Mouse (Mus musculus): ENCODE measurements around the gene Zcchc7.

Gene Zcchc7

DNA sequence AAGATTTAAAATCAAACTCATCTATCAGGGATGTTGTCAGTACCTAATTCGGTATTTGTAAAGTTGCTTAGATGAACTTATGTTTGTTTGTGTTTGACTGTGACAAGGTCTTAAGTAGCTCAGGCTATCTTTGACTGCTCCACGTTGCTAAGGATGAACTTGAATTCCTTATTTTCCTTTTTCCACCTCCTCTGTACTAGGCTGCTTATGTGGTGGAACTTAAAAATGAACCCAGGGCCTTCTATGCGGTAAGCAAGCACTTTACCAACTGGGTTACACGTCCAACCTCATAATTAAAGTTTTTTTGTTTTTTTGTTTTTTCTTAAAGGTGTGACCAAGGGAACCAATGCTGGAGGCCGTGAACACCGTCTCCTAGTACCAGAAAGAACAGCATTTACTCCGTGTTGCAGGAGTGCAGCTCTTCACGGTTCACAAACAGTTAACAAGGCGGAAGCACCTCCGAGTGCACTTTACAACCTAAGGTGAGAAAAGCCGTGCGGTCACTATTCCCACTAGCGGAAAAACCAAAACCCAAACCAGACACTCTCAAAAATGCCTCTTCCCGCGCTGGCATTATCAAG, at the start of gene Zcchc7:
TSS of gene Zcchc7 (plus strand) at position 325 of the 581 bp plus-strand sequence.
- no peak for DNase-seq (ENCODE audit: low spot score)

DNA sequence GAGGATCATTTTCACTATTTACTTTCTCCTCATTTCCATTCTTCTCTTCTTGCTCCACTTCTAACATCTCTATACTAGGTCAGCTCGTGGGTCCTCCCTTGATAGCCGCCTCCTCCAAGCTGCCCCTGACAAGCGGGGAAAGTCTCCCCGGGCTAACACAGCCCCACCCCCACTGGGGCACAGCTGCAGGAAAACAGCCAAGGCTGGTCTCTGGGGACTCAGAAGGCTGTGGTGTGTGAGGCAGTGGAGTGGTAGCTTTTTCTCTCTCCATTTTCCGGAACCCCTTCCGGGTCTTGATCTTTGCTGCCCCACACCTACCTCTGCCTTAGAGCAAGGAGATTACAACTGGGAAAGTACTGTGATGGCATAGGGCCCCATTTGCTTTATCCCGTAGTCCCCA, 49.7 kb upstream of the Zcchc7 start:
- DNase-seq (ENCODE audit: low spot score): no peak

DNA sequence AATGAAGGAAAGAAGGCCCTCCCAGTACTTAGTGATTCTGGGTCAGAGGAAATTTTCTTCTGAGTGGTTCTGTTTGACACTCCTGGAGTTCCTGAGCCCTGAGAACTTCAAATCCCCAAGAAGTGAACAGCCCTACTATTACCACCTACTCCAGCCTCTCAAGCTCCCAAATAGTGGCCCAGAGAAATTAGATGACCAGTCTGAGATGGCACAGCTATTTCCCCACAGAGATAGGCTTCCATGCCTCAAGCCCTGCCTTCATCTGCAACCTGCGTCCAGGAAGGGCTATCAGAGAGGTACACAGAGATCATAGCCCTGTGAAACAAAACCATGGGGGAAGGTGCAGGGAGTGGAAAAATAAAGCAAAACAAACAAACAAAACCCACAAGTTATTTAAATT, 48.8 kb upstream of the Zcchc7 start:
- no peak for DNase-seq (ENCODE audit: low spot score)

DNA sequence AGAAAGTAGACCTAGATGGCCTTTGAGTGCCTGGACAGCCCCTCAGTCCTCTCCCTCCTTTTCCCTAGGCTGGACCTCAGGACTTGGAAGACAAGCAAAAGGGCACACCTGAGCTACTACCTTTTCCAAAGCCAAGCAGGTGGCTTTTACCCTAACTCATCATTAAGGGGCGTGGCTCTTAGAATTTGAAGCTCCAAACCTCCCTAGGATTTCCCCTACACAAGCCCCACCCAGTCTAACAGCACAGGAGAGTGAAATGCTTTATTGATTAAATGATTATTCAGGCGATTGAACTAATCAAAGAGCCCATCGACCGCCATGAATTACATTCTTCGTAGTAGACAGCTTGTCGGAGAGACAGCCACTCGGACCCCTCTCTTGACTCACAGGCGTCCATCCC, 47.4 kb upstream of the Zcchc7 start:
- DNase-seq (ENCODE audit: low spot score): no peak

DNA sequence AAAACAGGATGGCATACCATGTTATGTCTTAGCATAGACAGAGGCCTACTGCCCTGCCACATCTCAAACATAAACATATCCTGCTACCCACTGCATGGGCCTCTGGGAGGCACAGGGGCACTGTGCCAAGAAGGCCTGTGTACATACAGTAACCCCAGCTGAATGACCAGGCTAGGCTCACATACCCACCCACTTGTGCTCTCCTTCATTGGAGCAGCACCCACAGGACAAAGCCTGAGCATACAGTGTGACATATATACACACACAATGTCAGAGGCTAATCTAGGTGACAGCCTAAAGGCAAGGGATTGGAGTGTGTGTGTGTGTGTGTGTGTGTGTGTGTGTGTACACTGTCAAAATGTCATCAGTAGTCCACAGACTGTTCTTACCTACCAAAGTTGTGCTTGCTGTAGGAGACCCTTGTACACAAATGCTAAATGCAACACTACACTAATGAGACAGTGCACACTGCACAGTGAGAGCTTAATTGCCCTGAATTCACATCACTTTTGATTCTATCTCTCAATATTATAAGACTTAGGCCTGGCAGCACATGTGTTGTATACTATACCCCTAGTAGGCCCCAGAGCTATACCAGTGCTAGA, 46.5 kb upstream of the Zcchc7 start:
- no peak for DNase-seq (ENCODE audit: low spot score)

DNA sequence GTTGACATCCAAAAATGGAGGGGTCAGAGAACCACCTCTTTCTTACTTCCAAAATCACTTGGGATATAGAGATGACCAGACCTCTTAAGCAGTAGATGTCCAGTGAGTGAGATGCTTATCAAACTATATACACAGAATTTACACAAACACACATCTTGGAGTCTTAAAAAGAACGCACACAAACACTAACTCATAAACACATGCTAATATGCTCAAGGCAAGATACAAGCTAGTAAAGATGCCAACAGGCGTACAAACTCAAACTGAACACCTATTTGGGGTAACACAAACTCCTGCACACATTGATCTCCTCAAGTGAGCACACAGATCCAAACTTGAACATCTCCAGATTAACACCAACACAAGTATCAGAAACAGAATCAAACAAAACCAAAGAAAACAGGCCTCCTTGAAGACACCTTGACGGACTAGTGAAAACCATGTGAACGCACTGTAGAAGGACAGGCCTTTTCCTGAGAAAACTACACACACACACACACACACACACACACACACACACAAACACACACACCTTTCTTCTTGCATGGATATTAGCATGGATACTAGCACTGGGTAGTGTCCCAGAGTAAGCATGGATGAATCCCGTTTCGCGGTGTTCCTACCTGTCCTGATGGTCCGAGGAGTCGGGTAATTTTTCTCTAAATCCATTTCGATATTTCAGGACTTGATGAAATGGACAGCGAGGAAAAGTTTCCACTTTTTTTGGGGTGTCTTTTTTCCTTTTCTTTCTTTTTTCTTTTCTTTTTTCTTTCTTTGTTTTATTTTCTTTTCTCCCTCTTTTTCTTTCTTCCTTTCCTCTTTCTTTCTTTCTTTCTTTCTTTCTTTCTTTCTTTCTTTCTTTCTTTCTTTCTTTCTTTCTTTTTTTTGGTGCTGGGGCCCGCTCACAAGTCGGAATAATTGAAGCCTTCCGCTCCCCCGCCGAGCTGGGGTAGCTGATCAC, 45.7 kb upstream of the Zcchc7 start, which contains the start of gene Pax5:
TSS of gene Pax5 (minus strand) at position 748 of the 961 bp plus-strand sequence.
- DNase-seq (ENCODE audit: low spot score): no peak

DNA sequence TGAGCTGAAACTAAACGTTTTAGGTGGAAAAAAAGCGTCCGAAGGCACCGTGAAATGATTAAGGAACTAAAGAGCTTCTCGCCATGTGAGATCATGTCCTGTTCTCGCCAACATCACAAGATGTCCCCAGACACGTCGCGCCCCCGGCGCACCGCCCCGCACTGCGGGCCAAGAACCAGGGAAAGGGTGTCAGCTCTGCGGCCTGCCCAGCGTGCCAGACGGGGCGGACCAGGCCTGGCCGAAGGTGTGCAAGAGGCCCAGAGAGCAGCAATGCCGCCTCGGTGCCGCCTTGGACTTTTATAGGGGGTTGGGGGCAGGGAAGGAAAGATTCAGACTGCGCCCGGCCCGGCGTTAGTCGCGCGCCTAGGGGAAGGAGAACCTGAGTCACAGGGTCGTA, 45.0 kb upstream of the Zcchc7 start:
- no peak for DNase-seq (ENCODE audit: low spot score)

DNA sequence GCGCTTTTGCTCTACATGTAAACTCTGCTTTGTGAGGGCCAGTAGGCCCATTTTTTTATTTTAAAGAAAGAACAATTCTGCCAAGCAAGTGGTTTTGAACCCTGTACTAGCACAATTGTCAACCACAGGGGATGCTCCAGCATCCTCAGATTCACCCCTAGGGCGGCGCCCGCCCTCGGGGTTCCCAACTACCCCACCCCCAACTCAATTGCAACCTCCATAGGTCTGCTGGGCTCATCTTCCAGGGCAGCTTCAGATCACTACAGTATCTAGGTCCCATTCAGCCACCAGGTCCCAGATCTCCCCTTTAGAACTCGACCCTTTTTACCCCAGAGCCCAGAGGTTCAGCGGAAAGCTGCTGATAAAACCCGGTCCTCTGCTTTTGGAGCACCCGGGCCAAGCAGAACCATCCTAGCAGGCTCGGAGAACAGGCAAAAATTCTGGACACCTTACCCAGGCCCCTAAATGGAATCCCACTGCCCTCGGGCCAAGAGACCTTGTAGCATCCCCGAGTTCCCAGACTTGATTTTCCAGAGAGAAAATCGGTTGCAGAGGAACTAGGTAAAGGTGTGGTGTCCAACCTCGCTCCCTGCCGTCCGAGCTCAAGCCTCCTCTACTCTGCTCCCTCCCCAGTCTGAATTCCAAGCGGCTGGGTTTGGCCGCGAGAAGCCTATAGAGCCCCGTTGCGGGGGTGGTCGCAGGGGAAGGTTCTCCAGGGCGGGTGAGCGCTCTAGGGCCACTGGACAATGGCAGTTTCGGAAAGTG, 44.4 kb upstream of the Zcchc7 start:
- no peak for DNase-seq (ENCODE audit: low spot score)

DNA sequence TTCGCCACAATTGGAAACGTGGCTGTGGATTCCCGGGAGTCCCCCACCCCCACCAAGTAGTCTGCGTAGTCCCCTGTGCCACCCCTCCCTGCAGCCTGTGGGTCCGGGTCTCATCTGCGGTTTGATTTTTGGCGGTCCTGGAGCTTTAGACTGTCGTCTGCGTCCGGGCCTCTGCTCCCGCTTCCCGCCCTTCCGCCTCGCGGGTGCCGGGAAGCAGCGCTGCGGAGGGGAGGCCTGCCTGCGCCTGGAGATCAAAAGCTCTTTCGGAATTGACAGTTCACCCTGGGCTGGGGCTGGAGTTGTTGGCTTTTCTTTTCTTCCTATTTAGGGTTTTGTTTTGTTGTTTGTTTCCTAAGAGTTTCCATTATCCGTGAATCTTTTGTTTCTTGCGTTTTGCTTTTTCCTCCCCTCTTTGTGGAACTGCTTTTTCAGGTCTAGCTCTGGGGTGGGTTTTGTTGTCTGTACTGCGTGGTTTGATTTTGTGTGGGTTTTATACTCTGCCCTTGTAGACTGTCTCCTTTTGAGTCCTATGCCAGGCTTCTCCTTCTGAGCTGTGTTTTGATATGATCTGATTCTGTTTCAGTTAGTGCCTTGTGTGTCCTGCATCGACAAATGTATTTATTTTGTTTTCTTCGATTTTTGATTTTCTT, 43.5 kb upstream of the Zcchc7 start:
- no peak for DNase-seq (ENCODE audit: low spot score)

DNA sequence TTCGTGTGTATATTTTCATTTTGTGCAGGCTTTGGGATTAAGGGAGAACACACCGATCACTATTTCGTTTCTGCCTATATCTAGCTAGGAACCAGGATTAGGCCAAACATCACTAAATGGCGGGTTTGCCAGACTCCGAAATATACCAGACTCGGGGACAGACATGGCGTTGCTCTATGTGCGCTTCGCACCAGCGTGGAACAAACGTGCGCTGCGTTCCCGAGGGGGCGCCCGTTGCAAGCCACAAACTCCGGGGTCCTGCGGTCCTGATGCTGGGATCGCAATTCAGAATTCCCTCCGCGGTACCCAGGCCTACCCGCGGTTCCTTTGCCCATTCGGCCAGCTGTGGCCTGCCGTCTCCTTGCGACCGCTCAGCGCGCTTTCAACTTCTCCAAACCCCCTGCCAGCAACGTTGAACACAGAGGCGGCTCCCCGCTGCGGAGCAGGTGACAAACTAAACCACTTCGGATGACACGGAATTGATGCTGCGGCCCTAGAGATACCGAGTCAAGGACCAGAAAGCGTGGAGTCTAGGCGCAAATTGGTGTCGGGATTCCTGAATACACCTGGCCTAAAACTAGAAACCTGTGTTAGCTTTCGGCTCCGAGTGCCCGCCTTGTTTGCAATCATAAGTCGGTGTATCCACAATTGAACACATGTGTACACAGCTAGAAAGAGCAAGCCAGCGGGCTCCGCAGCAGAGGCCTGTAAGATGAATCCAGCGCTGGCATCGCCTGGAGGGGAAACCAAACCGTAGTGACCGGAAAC, 42.7 kb upstream of the Zcchc7 start:
- no peak for DNase-seq (ENCODE audit: low spot score)

DNA sequence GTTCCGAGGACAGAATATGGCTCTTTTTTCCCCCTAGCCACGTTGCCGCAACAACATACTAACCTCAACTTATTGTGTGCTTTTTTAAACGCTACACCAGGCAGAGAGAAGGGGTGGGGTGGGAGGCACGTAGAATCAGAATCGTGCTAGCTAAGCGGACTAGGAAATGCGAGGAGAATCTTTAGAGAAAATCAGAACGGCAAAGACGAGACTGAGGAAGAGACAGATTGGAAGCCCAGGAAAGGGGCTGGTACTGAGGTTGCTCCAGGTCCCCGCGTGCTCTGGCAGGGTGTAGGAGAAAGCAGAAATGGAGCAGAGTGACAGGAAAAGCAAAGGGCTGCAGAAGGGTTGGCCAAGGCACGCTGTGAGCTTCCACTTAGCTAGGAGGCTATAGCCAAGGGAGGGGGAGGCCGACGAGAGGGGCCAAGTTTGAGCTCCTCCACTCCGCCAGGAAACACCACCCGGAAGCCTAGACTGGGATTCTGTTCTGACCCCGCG, 42.1 kb upstream of the Zcchc7 start:
- no peak for DNase-seq (ENCODE audit: low spot score)

DNA sequence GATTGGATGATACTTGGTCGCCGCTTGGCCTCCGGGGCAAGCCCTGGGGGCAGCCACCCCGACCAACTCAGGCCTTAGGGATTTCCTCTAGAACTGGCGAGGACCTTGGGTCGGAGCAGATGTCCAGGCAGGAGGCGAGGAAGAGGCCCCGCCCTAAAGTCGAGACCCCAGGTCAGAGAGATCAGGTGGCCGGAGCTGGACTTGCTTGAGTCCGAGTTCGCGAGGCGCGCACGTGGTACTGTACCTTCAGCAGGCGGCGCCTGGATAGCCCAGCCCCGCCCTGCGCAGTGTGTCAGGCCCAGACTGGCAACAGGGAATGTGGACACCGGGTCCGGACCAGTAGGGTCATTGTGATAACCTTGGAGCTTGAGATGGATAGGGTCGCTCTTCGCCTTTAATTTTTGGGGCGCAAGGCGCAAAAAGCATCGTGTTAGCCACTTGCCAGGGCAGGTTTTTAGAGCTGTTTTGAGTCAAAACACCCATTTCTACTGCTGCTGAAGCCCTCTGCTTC, 41.5 kb upstream of the Zcchc7 start:
- DNase-seq (ENCODE audit: low spot score): no peak

DNA sequence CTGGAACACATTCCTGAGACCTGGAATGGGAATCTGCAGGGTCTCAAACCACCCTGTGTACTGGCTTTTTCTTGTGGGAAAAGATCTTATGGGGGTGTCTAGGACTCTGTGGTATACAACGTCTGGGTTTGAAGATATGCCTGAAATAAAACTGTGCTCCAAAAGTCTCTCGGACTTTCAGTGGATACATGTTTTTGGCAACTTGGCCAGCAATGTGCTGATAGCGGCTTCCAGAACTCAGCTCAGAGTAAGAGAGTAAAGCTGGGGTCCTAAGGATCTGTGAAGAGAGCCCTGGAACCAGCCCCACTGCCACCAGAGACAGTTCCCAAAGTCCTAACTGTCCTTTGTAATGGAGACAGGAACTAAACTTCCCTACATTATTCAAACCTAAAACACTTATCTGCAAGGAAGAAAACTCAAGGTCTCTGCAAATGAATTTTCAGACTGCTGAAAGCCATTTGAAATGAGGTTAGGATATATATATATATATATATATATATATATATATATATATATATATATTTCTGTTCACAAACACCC, 40.0 kb upstream of the Zcchc7 start:
- DNase-seq (ENCODE audit: low spot score): no peak

DNA sequence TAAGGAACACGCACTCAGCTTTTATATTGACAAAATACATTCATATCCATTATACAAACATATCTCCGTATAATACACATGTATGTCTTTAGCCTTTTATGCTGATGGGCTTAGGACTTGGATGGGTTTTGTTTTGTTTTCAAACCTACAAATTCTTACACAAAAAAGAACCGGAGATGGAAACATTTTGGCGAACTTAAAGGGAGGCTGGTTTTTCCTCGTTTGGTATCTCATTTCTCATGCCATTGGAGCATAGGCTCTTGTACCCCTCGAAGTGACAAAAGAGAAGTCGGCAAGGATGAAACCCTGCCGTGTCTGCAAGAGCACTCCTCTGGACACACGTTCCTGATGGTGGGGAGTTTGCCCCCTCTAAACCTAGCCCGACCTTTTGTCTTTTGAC, 39.3 kb upstream of the Zcchc7 start:
- no peak for DNase-seq (ENCODE audit: low spot score)

DNA sequence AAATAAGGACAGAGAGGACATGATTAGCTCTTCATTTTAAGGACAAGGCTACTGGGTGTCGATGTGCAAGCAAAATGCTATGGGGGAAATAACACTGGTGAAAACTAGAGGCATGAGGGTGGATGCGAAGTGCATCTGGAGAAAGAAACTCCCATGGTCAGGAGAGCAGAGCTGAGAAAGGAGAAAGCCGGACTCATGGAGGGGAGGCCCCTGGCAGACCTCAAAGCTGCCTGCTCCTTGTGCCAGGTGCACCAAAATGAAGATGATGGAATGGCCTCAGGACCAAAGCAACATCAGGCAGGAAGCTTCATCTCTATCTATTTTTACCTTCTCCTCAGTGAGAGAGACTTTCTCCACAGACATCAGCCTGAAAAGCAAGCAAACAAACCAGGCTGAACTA, 38.0 kb upstream of the Zcchc7 start:
- no peak for DNase-seq (ENCODE audit: low spot score)

DNA sequence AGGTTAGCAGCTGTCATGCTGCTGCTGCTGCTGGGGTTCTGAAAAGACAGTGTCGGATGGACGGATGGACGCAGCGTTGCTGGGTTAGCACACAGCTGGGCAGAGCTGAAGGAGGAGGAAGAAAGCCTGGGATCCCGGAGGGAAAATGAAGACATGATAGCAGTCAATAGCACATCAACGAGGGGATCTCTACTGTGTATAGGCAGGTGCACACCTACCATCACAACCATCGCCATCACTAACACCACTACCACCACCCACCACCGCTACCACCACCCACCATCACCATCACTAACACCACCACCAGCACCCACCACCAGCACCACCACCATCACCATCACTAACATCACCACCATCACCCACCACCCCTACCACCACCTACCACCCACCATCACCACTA, 35.6 kb upstream of the Zcchc7 start:
- DNase-seq (ENCODE audit: low spot score): no peak

DNA sequence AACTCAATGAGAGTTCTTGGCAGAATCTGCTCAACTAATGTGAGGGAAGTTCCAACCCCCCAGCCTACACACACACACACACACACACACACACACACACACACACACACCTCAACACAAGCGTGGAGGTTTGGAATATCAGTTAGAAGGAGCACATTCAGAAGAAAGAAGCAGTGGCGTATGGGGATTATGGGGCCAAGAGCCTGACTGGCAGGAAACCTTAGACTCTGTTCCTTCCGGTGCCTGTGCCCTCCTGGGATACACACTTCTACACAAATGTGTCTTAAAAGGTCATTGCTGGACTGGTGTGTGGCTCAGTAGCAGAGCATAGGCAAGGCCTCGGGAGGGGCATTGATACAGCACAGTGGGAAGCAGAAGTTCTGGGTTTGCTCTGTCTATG, 34.4 kb upstream of the Zcchc7 start:
- no peak for DNase-seq (ENCODE audit: low spot score)

DNA sequence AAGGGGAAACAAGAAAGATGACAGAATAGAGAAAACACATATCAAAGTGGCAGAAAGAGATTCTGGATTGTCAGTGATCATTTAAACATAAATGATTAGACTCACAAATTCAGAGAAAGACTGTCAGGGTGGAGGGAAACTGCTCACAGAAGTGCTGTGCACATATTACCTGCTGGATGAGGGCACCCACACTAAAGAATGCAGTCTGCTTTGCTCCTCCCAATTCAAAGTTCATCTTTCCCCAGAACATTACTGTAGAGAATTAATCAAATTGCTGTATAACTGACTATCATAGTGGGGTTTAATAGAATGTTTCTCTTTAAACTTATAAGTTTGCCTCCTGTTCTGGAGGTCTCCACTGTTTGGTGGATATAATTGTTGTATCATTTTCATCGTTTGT, 15.2 kb upstream of the Zcchc7 start:
- no peak for DNase-seq (ENCODE audit: low spot score)

DNA sequence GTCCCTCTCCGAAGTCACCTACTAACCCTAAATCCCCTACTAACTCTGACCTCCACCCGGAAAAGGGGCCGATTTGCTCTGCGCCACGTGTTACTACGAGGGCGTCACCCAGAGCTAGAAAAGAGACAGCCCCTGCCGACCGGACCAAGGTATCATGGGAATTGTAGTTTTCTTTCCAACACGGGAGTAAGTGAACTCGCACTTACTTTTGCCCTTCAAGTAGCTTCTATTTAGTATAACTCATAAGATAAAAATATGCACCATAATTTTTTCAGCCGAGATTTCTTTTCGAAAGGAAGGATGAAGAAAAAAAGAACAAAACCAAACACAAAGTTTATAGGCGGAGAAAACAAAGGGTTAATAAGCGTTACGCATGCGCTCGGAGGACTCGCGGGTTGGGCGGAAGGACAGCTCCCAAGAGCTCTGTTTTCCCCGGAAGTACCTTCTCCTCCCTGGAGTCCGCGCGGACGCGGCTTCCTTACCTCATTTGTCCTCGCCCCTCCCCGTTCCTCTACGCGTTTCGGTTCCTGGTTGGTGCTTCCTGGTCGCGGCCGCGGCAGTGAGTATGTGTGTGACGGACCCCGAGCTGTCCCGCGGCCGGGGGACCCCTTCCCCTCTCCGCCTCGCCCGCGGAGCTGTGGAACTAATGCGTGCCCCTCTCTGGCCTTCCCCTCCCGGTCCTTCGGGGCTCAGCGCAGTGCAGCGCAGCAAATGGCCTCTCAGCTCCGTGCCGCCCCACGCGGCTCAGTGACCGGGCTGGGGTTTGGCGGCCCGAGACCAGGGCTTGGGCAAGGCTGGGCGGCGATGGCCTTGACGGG, 666 bp downstream of the Zcchc7 start:
- DNase-seq (ENCODE audit: low spot score): peak; percentile 90
